9 mouse cellular contexts compared by ENCODE assay signal in the genomic region with DNA sequence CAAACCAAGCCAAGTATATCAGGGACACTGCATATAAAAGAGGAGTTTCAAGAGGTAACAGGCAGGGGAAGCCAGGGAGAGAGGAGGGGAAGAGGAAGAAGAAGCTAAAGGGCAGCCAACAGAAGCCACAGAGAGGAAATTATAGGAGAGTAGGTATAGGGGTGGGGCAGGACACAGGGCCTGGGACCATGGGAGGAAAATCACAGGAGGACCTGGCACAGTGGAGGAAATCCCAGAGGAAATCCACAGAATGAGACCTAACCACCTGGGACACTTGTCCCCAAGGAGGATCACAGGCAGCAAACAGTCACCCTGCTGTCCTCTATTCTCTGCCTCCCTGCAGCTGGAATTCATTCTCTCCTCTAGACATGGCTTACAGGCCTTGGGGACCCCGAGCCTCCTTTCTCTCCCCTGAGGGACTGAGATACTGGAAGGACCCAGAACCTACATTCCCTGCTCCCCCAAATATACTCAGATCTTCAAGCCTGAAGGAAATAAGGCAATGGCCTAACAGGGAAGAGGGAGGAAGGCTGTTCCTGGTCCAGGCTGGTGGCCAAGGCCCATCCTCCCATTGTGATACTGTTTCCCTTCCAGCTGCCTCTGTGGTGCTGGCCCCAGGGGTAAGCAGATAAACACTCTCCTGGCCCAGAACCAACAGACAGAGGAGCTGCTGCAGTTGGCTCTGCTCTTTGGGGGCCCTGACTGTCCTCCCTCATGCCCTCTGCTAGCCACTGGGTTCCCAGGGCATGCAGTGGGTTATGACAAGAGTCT. TPM values are rescaled to one million over a fixed set of nuclear protein-coding genes. Genes with fewer than 3 reads are reported as not detected.
DNase-seq lines count a peak whose midpoint lies in the region; ATAC-seq and TF ChIP-seq lines count a peak whose summit lies in the region.
"Had no signal": no experiment of that assay in that cellular context is flagged by ENCODE, and none has a peak within 500 bp of the region (broad histone marks: within the 10 kb centered on the region; RNA-seq: fewer than 3 reads in every experiment).

No protein-coding gene starts in this region.

- no peak for TF ChIP-seq POLR2A in myocyte (IDR thresholded peaks at IDR 0.05; ENCODE audit: insufficient read length, low read depth)

- H3K79me2 ChIP-seq in myocyte (ENCODE audit: control insufficient read depth, insufficient read depth), result no peaks in the 10 kb centered on the region

- 70% methylated on average over 1 of the region's 1 CpGs for WGBS in forebrain, embryonic 13.5 days
- WGBS in forebrain, embryonic 12.5 days, result 78% methylated on average over 1 of the region's 1 CpGs
- WGBS in midbrain, embryonic 15.5 days, result 73% methylated on average over 1 of the region's 1 CpGs
- WGBS in midbrain, embryonic 16.5 days, result 82% methylated on average over 1 of the region's 1 CpGs
- 33% methylated on average over 1 of the region's 1 CpGs for WGBS in liver, embryonic 12.5 days (ENCODE audit: insufficient replicate concordance)

- no peak for ATAC-seq in forebrain, embryonic 13.5 days
- ATAC-seq in forebrain, embryonic 12.5 days (ENCODE audit: low FRiP score), result no peak
- ATAC-seq in midbrain, embryonic 15.5 days (replicated peaks), result no peak
- ATAC-seq in midbrain, embryonic 16.5 days, result no peak
- no peak for ATAC-seq in liver, embryonic 12.5 days

- H3K4me1 ChIP-seq in forebrain, embryonic 13.5 days, result peaks cover 26% of the 10 kb centered on the region
- H3K4me1 ChIP-seq in forebrain, embryonic 12.5 days, result peaks cover 34% of the 10 kb centered on the region
- peaks cover 59% of the 10 kb centered on the region for H3K4me1 ChIP-seq in midbrain, embryonic 15.5 days
- peaks cover 32% of the 10 kb centered on the region for H3K4me1 ChIP-seq in midbrain, embryonic 16.5 days (ENCODE audit: control insufficient read depth, insufficient read depth, low read length)
- 0 out of 2 replicates have a peak, but pooled peaks cover 4% of the 10 kb centered on the region for H3K4me1 ChIP-seq in liver, embryonic 12.5 days
- H3K4me1 ChIP-seq: liver, embryonic 13.5 days had no signal

- 0 out of 2 replicates have a peak, but pooled peaks cover 2% of the 10 kb centered on the region for H3K27me3 ChIP-seq in forebrain, embryonic 13.5 days
- H3K27me3 ChIP-seq in forebrain, embryonic 12.5 days, result peaks cover 7% of the 10 kb centered on the region; the same call in 1 of the 2 replicates
- no peaks in the 10 kb centered on the region for H3K27me3 ChIP-seq in midbrain, embryonic 15.5 days (replicated peaks)
- H3K27me3 ChIP-seq in midbrain, embryonic 16.5 days (ENCODE audit: control insufficient read depth, insufficient read depth, low read depth, low read length), result no peaks in the 10 kb centered on the region
- H3K27me3 ChIP-seq in myocyte (ENCODE audit: control insufficient read depth, insufficient read depth, insufficient read length), result no peaks in the 10 kb centered on the region
- no peaks in the 10 kb centered on the region for H3K27me3 ChIP-seq in liver, embryonic 12.5 days (replicated peaks)
- H3K27me3 ChIP-seq: liver, embryonic 13.5 days had no signal

- peaks cover 6% of the 10 kb centered on the region; the same call in 1 of the 2 replicates for H3K9me3 ChIP-seq in forebrain, embryonic 13.5 days (replicated peaks)
- H3K9me3 ChIP-seq in forebrain, embryonic 12.5 days, result peaks cover 6% of the 10 kb centered on the region; the same call in 1 of the 2 replicates
- H3K9me3 ChIP-seq in midbrain, embryonic 15.5 days, result no peaks in the 10 kb centered on the region
- no peaks in the 10 kb centered on the region; the same call in 1 of the 2 replicates for H3K9me3 ChIP-seq in midbrain, embryonic 16.5 days (replicated peaks; ENCODE audit: control insufficient read depth, low read length, poor library complexity, severe bottlenecking)
- no peaks in the 10 kb centered on the region for H3K9me3 ChIP-seq in liver, embryonic 12.5 days (replicated peaks)
- H3K9me3 ChIP-seq: liver, embryonic 13.5 days had no signal

- no peak overlapping the region for H3ac ChIP-seq in myocyte (ENCODE audit: control insufficient read depth, insufficient read length)

- no peak overlapping the region for H3K4me2 ChIP-seq in forebrain, embryonic 13.5 days
- no peak overlapping the region for H3K4me2 ChIP-seq in forebrain, embryonic 12.5 days
- no peak overlapping the region for H3K4me2 ChIP-seq in midbrain, embryonic 15.5 days
- no peak overlapping the region for H3K4me2 ChIP-seq in midbrain, embryonic 16.5 days (ENCODE audit: low read length)
- H3K4me2 ChIP-seq in myocyte (ENCODE audit: low read depth), result no peak overlapping the region
- no peak overlapping the region for H3K4me2 ChIP-seq in liver, embryonic 12.5 days
- H3K4me2 ChIP-seq: liver, embryonic 13.5 days had no signal

- no peak overlapping the region for H3K4me3 ChIP-seq in forebrain, embryonic 13.5 days
- no peak overlapping the region for H3K4me3 ChIP-seq in forebrain, embryonic 12.5 days (replicated peaks)
- no peak overlapping the region for H3K4me3 ChIP-seq in midbrain, embryonic 15.5 days
- H3K4me3 ChIP-seq in midbrain, embryonic 16.5 days (ENCODE audit: low read depth, low read length), result no peak overlapping the region
- no peak overlapping the region for H3K4me3 ChIP-seq in myocyte
- H3K4me3 ChIP-seq in liver, embryonic 12.5 days, result no peak overlapping the region
- H3K4me3 ChIP-seq: liver, embryonic 13.5 days had no signal

- H3K27ac ChIP-seq in forebrain, embryonic 13.5 days, result 0 out of 2 replicates have a peak overlapping the region, but pooled peaks have one; percentile 41
- H3K27ac ChIP-seq in forebrain, embryonic 12.5 days, result no peak overlapping the region
- H3K27ac ChIP-seq in midbrain, embryonic 15.5 days, result peak overlapping the region; percentile 1; the same call in 1 of the 2 replicates
- no peak overlapping the region for H3K27ac ChIP-seq in midbrain, embryonic 16.5 days (ENCODE audit: low read length)
- no peak overlapping the region for H3K27ac ChIP-seq in liver, embryonic 12.5 days
- H3K27ac ChIP-seq: liver, embryonic 13.5 days had no signal

- H3K9ac ChIP-seq in forebrain, embryonic 13.5 days, result no peak overlapping the region
- H3K9ac ChIP-seq in forebrain, embryonic 12.5 days, result no peak overlapping the region
- no peak overlapping the region for H3K9ac ChIP-seq in midbrain, embryonic 15.5 days
- no peak overlapping the region for H3K9ac ChIP-seq in midbrain, embryonic 16.5 days (ENCODE audit: low read depth, low read length)
- no peak overlapping the region for H3K9ac ChIP-seq in liver, embryonic 12.5 days
- H3K9ac ChIP-seq: liver, embryonic 13.5 days had no signal

- DNase-seq in kidney, adult 8-10 months, result peak; percentile 51 to 71
- DNase-seq in thymus, postnatal 14 days, result no peak
- DNase-seq: liver, embryonic 13.5 days had no signal

- no peaks in the 10 kb centered on the region for H3K36me3 ChIP-seq in forebrain, embryonic 13.5 days (ENCODE audit: poor library complexity, severe bottlenecking)
- no peaks in the 10 kb centered on the region for H3K36me3 ChIP-seq in forebrain, embryonic 12.5 days (replicated peaks)
- H3K36me3 ChIP-seq in midbrain, embryonic 15.5 days (replicated peaks), result no peaks in the 10 kb centered on the region
- H3K36me3 ChIP-seq in midbrain, embryonic 16.5 days (ENCODE audit: control insufficient read depth, insufficient read depth, low read length), result no peaks in the 10 kb centered on the region
- no peaks in the 10 kb centered on the region for H3K36me3 ChIP-seq in myocyte (ENCODE audit: control insufficient read depth, insufficient read depth)
- no peaks in the 10 kb centered on the region for H3K36me3 ChIP-seq in liver, embryonic 12.5 days
- H3K36me3 ChIP-seq: liver, embryonic 13.5 days had no signal

TF ChIP-seq in myocyte, 11 proteins besides CTCF, POLR2A, EP300 and RAD21:
- no peak for TF ChIP-seq TCF12 (IDR thresholded peaks at IDR 0.05; ENCODE audit: insufficient read depth, poor library complexity, severe bottlenecking)
- no peak for TF ChIP-seq E2F4 (IDR thresholded peaks at IDR 0.05; ENCODE audit: insufficient read depth)
- peak in 2 of 3 experiments; percentile 63 to 86 for TF ChIP-seq MYOD1 (IDR thresholded peaks at IDR 0.05; ENCODE audit: control insufficient read depth in 1 of 3, insufficient read length in 2 of 3, low read depth in 2 of 3)
- TF ChIP-seq MYOG (IDR thresholded peaks at IDR 0.05; ENCODE audit: control insufficient read depth in 1 of 3, insufficient read depth in 1 of 3, insufficient read length in 2 of 3, low read depth in 2 of 3), result peak in 2 of 3 experiments; percentile 56 to 88

RNA-seq across cellular contexts. Expression of a gene that starts 47.7 kb away (rescaled TPM):
- polyA plus RNA-seq in forebrain, embryonic 13.5 days (2015; fragmentation: Nextera tagmentation; extraction: Ambion mirVana), result 23.0 and 29.4 TPM in 2 replicates
- polyA plus RNA-seq in forebrain, embryonic 12.5 days (2016; fragmentation: Nextera tagmentation; extraction: Ambion mirVana), result 26.7 and 28.7 TPM in 2 replicates
- 90.2 and 92.9 TPM in 2 replicates for polyA plus RNA-seq in midbrain, embryonic 15.5 days (2015; fragmentation: Nextera tagmentation; extraction: Ambion mirVana)
- 68.5 and 80.1 TPM in 2 replicates for polyA plus RNA-seq in midbrain, embryonic 16.5 days (2015; fragmentation: Nextera tagmentation; extraction: Ambion mirVana)
- polyA plus RNA-seq in myocyte (2012; fragmentation: generic; extraction: Trizol), result 2.5 TPM
- 0.42 and 0.44 TPM in 2 replicates for polyA plus RNA-seq in liver, embryonic 12.5 days (2016; fragmentation: Nextera tagmentation; extraction: Ambion mirVana)

Comparison
In these comparisons a context has a peak if more than half of its experiments do, and no peak if none do; other contexts are left out.
1. H3K27ac ChIP-seq: peak in forebrain, embryonic 13.5 days (single experiment) and midbrain, embryonic 15.5 days (single experiment); none in forebrain, embryonic 12.5 days (single experiment), midbrain, embryonic 16.5 days (single experiment) and liver, embryonic 12.5 days (single experiment).